Mouse (Mus musculus) cerebellum, adult 8-10 months (tissue): ENCODE measurements around the gene Mrc2.
A peak's percentile ranks its signal among the peaks of the same experiment; 100 is the strongest.

Experiments used
- DNase-seq: peaks from one replicate; pipeline ENCODE4 v3.0.0; 2022

Gene Mrc2

DNA sequence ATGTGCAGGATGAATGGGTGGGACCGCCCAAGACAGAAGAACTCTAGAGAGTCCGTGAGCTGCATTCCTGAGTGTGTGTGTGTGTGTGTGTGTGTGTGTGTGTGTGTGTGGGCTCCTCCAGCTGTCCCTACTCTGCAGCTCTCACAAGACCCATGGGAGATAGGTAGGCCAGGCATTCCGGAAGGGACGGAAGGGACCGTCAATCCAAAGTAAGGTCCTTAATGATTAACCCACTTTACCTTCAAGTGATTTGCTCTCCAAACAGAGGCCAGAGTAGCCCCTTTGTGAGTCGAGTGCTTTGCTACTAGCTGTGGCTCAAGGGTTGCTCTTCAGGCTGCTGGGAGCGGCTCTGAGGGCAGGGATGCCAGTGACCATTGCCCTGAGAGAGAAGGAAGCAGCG, 59.7 kb downstream of the Mrc2 start:
- no peak for DNase-seq

DNA sequence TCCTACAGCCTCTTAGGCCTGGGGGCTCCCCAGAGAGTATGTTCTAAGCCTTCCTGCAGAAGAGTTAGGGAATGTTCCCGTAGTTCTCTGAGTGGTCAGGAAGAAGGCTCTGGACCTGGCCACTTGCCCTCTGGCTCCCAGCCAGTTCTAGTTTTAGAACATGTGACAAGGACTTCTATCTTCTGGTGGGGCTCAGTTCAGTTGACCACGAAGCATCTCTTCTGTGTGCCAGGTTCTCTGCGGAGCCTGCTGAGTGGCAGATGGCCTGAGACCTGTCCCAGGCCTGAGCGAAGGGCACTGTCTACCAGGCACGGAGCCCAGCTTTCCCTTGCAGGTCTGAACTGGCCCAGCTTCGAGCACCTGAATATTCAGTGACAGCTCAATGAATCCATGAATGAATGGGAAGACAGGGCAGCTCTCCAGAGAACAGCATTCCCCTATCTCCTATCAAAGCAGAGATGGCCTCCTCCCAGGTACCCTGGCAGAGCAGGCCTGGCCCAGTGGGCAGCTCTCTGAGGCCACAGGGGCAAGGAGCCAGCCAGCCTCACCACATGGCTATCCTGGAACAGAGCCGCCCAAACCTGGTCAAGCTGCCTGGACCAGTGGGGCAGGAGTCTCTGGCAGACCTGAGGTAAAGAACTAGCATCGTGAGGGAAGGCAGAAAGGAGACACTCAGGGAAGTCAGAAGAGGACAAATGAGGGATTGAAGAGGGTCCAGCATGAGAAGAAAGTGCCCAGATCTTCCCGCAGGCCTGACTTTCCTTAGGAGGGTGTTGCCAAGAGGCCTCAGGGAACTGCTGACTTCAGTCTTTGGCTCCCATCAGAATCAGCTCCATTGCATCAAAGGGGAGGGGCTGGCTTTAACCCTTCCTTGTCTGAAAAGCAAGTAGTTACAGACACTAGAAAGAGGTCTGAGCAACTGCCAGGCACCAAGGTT, 60.8 kb downstream of the Mrc2 start:
- peak; percentile 99 for DNase-seq

DNA sequence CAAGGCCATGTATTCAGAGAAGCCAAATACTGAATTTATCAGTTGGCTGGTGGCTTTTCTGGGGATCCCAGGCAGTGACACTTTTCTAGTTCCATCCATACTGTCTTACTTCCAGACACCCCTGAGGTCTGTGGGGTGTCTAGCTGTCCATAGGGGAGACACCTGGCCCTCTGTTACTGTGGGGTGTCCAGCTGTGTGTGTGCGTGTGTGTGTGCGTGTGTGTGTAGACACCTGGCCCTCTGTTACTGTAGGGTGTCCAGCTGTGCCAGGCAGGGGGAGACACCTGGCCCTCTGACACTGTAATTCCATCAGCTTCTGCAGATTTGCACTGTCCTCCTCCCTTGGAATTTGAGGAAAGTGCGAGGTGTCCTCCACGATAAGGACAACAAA, 61.4 kb downstream of the Mrc2 start:
- no peak for DNase-seq

DNA sequence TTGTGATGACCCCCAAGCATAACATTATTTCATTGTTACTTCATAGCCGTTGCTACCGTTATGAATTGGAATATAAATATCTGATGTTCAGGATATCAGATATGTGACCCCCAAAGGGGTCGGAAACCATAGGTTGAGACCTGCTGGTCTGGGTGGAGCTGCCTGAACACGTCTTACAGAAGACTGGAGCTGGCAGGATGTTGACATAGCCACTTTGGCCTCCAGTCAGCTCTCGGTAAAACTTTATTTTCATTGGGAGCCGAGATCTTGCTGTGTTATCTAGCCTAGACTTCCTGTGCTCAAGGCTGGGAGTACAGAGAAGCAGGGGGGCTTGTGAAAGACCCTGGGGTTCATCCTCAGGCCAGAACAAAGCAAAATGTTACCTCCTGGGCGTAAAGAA, 63.9 kb downstream of the Mrc2 start:
- no peak for DNase-seq

DNA sequence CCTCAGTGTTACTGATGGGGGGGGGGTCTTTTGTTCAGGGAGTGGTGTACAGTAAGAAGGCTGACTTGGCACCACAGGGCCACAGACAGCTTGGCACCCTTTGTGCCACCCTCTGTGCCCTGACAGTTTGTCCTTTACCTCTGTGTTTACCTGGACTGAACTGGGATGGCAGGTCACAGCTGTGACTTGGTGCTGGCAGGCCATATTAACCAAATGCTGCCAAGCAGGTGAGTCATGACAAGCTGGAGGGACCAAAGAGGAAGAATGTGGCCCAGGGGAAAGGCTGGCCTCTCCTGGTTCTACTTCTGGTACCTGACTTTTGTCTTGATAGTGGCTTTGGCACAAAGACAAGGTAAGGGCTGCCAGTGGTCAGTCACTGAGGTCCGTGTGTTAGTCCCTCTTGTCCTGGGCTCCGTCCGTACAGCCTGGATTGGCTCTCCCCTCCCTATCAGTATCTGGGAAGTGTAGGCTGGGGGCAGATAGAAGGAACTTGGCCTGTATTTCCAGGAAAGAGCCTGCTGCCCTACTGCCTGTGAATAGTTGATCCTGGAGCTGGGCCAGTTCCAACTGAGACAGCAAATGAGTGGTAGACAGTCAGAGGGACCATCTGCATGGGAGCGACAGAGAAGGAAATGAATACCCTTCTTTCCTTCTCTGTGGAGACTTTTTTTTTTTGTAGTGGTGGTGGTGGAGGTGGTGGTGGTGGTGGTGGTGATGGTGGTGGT, 69.8 kb downstream of the Mrc2 start:
- DNase-seq, result peak; percentile 35

DNA sequence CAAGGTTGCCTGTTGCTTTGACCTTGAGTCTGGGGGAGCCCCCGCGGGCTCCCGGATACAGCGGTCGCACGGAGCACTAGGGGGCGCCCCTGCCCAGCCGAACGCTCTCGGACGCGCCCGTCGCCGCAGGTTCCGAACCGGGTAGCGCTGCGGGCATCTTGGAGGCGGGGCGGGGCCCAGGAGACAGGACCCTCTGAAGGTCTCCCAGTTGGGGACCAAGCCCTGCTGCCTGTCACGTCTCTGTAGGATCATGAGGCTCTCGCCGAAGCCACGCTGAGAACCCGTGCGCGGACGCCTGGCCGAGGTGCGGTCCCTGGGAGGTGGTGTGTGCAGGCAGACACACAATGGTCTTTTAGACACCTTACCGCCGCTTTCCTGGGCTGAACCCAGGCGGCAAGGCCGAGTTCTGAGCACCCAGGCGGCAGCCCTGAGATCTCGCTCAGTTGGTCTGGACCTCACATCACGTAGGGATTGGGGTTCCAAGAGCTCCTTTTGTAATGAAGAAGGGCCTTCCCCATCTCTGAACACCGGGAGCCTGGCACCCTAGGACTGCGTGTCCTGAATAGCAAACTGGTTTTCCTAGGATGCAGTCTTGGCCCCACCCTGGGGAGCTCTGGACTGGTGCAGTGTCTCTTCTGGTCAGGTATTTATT, 70.6 kb downstream of the Mrc2 start:
- peak; percentile 68 for DNase-seq

DNA sequence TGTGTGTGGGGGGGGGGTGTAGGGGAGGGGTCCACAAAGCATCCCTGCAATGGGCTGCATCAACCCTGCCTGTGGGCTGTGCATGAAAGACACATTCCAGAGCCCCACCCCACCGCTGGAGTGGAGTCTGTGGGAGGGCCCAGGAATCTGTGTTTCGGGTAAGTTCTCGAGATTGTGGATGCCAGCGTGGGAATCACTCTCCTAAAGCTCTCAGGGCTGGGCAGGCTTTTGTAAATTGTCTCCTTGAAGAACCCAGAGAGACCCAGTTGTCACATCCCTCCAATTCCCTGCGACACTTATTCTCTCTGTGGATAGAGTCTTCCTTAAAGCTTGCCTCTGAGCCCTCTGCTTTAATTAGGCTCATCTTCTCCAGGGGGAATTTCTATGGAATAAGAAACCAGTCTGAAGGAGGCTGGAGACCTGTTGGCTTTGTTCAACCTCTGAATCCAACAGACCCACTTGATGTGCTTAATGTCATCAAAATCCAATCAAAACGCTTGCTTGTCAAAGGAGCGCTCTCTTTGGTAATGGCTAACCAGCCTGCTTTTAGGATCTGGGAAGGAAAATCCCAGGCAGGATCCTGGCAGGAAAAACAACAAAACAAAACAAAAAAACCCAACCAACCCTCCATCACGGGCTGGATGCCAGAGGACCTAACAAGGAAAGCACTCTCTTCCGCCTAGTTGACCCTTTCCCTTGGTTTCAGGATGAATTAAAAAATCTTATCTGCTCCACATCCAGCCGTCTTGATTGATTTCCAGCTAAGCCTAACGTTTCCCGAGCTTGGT, 71.3 kb downstream of the Mrc2 start:
- no peak for DNase-seq

DNA sequence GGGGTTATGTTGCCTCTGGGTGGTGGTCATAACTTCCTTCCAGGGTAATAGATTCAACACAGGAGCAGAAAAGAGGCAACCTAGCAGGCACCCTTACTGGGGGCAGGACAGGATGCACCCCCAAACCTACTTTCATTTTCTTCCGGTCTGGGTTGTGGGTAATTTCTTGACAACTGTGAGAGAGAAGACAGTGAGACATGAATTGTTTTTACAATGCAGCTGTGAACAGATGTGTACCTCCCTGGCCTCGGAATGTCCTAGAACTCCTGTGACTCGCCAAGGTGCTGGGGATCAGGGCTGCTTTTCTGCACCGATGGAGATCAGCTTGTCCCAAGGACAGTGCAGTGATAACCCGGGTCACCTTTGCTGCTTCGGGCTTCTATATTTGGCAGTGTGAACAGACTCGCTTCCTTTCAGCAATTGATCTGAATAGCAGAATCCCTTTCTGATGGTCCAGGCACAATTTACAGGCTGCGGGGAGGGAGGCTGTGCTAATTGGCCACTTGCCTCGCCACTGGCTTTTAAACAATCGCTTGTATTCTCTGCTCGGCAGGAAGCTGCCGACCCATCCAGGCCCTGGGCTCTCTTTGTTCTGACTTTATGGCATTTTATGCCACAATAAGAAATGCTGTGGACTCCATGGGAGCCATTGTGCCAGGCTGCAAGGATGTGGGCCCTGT, 72.1 kb downstream of the Mrc2 start:
- no peak for DNase-seq

DNA sequence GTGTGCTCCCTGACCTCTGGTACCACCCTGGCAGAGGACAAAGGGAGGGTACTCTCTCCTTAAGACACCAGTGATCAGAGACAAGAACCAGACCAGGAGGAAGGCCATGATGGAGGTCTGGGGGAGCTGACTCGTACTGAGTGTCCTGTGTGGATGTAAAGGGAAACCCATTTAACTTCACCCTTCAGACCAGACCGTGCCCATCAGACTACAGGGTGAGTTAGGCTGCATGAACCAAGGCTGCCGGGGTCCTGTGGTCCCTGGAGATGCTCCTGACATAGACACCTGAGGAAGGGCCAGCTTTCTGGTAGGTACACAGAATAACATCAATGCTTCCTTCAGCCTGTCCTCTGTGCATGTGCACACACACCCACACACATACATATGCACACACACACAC, 73.2 kb downstream of the Mrc2 start:
- no peak for DNase-seq

DNA sequence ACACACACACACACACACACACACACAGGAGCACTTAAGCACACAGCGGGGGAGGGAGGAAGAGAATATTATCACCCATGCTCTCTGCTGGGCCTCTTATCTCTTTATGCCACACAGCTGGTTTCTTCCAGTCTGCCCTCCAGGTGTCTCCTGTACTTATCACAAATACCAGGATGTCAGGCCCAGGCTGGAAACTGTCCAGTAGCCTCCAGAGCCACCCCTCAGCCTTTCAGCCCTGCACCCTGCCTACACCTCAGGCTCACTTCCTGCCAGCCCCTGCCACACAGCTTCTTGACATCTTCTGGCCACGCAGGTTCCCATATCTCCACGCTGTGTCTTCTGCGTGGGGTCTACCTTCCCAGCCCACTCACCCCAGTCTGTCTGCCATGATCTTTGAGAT, 73.6 kb downstream of the Mrc2 start:
- DNase-seq, result no peak

DNA sequence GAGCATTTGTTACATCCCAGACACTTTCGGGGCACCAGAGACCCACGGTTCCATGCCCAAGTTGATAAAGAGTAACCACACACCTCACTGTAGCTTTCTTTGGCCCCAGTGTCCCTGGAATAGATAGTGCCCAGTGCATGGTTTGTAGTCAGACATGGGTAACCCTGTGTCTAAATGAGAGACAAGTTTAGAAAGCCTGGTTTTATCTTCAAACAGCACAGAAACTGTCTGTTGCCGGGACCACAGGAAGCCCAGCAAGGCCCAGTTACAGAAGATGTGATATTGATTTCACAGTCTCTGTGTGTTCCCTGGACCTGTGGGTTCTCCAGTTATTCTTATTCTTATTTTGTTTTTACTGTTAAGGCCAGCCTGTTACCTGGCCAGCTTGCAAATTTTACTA, 74.7 kb downstream of the Mrc2 start:
- no peak for DNase-seq

DNA sequence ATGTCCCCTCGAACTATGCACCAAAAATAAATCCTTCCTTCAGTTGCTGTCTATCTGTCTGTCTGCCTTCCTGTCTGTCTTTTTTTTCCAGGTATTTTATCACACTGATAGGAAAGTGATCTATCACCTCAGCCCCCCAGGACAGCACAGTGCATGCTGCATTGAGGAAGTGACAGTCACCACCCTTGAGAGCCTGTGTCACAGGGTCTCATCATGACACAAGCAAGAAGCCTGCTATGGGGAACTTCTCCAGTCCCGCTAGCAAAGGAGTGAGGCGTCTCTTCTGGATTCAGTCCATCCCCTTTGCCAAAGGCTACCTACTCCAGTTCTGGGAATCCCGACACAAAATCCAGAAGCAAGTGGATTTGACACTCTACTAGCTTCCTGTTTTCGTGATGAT, 76.4 kb downstream of the Mrc2 start:
- DNase-seq, result no peak

DNA sequence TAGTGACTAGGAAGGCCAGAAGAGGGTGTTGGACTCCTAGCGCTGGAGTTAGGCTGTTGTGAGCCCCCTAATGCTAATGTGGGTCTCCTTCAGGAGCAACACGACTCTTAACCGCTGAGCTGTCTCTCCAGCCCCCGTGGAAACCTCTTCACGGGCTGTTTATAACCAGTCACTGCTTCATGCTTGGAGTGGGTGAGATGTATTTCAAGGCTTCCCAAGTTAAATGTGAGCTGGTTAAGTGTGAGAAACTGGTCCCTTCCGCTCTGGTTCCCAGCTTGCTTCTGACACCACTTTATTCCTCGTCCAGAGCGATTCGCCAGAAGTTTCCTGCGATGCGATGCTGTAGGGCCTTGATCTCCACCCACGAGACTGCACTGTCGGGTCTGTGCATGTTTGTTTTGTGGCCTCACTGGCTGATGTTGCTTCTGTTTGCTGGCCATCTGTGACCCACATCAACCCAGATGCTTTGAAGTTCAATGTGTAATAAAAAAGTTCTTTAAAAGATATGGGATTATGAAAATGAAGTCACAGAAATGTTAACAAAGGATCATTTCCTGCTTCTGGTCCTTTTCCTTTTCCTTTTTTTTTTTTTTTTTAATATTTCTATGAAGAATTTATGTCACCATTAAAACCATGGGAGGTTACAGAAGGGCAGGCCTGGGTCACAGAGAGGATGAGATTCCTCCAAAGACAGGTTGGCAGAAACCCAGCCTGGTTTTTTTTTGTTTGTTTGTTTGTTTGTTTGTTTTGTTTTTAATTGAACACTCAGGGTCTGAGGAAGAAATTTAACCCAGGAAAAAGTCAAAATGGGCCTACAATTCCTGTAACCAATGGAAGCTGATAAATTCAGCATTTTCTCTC, 77.3 kb downstream of the Mrc2 start:
- no peak for DNase-seq

DNA sequence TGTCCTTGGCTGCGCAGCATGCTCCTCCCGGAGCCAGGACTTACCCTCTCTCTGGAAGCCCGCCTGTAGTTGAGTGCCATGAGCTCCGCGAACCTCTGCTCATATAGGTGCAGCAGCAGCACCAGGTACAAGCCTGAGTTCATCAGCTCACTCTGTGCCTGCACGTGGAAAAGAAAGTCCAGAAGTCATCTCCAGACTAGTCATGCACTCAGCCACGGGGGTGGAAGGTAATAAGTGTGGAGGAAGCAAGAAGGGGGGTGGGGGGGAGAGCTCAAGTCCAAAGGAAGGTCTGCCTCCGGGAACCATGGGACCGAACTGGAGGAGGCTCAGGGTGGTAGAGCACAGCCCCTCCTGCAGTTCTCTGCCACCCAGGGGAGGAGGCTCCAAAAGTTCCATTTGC, 79.4 kb downstream of the Mrc2 start:
- DNase-seq, result no peak

DNA sequence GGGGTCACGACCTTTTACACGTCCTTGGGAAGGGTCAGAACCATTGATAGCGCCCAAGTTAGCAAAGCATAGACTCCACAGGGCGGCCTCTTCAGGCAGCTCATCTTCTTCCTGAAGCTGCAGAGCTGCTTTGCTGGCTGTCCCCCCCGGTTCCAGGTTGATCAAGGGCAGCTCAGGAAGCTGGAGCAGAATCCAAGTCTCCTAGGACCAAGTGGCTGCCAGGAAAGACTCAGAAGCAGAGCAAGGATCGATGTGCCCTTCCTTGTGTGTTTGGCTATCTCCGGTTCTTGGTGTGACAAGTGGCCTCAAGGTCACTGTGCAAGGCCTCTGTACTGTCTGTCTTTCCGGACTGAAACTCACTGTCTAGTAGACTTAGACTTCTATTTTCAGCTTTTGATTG, 81.4 kb downstream of the Mrc2 start:
- DNase-seq, result no peak

DNA sequence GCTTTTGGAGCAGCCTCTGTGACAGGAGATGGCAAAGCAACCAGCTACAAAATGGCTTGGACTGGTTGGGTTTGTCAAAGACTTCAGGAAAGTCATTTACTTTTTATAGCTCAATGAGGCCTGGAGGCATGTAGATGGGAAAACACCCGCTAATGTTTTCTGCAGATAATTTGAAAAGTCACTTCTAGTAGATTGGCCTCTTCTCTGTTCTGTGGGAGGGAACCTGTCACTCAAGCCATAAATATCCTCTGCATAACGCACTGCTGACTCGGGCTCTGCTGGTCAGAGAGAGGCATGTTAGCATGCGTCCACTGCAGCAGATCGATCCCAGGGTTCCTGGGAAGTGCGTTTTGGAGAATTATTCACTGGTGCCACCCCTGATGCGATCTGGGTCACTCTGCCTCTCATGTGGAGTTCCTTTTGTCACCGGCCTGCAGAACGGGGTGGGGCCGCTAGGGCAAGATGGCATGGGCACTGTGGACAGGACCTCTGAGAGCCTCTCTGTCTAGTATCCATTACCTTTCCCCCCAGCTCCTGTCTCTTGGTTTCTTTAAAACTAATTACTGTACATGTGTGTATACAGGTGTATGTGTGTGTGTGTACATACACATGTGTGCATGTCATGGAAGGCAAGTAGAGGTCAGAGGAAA, 82.2 kb downstream of the Mrc2 start:
- DNase-seq, result no peak

DNA sequence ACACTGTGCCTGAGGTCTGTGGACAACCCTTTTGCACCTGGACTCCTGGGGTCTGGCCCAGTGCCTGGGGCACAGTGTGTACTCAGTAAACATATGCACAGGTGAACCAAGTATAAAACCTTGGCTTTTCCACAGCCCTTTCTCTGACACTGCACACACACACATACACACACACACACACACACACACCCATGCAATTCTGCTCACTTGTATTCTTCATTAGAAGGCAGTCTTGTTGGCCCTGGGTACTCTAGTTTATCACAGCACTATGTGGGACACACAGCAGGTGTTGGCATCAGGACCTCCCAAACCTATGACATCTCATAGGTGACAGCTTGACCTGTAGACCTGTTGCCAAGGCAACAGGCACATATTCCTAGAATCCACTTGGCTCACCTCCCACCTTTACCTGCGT, 83.4 kb downstream of the Mrc2 start:
- peak; percentile 25 for DNase-seq

DNA sequence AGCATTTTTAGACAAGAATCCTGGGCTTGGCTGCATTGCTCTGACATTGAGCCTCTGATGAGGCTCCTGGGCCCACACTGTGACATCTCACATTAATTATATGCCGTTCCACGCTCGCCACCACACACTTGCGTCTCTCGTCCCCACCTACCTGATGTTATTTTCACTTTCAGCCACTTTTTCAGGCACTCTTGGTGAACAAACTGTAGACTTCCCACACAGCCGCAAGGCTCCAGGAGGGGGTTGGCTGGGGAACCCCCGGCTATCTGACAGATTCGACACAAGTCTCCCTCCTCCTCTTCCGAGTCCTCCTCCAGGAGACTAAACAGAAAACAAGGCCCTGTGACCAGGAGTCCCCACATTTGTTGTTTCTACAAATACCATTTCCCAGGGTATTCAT, 92.8 kb downstream of the Mrc2 start:
- DNase-seq, result no peak

DNA sequence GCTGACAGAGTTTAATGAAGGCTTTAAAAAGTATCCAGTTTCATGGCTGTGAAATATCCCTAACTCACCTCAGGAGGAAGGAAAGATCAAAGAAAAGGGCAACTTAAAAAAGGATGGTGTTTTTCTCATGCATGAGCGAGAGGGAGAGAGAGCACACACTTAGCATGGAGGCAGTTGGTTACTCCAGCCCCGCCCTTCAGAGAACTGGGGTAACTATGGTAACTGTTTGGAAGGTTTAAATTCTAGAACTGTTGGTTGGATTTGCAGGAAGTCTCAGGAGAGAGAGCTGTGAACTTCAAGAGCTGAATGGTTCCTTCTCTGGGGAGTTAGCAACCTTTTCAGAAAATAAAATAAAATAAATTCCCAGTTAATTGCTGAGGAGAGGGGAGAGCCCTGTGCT, 96.2 kb downstream of the Mrc2 start:
- DNase-seq, result no peak

DNA sequence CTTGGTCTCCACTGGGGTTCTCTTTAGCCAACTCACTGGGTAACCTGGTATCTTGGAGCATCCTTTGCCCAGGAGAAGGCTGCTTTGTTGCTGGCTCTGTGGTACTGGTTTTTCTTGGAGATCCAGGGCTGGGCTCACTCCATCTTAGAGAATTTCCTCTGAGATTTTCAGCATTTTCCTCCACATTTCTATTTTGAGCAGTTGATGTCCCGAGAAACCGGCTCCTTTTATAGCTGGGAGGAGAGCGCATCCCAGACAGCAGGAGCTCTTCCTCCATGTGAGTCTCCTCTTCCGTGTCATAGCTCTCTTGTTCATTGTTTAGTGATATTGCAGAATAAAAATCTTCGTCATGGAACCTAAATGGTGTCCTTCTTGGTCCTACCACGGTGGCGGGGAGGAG, 97.8 kb downstream of the Mrc2 start:
- no peak for DNase-seq
